Mouse (Mus musculus): ENCODE data around the gene Ssrp1. TPM values are rescaled to one million over a fixed set of nuclear protein-coding genes. Genes with fewer than 3 reads are reported as not detected.

Ssrp1 gene
- total and polyA plus RNA-seq, 3 experiments: 239 to 875 (median 420) TPM

DNA sequence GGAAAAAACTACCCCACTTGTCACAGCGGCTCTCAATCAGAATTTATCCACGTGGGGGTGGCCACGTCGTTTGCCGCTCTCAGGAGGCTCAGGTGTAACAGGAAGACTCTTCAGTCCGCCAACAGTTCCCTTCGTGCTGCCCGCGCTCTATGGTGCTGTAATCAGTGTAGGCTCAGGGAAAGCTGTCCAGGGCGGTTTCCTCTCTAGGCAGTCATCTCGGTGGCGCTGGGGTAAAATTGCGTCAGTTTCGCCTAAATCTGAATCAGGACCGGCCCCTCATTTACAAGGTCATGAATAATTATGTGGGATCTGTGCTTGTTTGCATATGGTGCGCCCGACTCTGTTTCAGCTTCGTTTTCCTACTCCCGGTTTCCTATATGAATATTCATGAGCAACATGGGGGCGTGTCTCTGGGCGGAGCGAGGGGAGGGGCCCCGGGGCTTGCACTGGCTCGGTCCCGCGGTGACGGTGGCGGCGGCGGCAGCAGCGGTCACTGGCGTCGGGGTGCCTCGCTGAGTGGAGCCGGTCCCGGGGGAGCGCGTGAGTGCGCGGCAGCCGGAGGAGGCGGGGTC, 10.6 kb downstream of the Ssrp1 start, which contains the start of gene Tnks1bp1:
Gene Tnks1bp1, plus strand, starts transcription at position 427 of the 572 bp plus-strand sequence.
- DNase-seq (ENCODE audit: low read depth, low spot score): peak; percentile 97
- H3K36me3 ChIP-seq (ENCODE audit: control insufficient read depth in 1 of 2, insufficient read depth in 2 of 2, low read length in 2 of 2): peaks cover 4 to 7% of the 10 kb centered on the region in 2 experiments; a peak in 3 of 4 replicates
- H3K27me3 ChIP-seq (ENCODE audit: control insufficient read depth in 1 of 2, insufficient read depth in 2 of 2, low read length in 2 of 2): no peaks in the 10 kb centered on the region
- H3K9me3 ChIP-seq (replicated peaks; ENCODE audit: insufficient read depth, low read length): no peaks in the 10 kb centered on the region
- peak; percentile 39; the same call in 1 of the 2 replicates for TF ChIP-seq MYB (IDR thresholded peaks at IDR 0.05; ENCODE audit: low read depth, low read length)
- 0 out of 2 replicates have a peak, but pooled peaks have one; percentile 42 for TF ChIP-seq TBP (IDR thresholded peaks at IDR 0.05; ENCODE audit: low read depth, low read length)
- no peak for TF ChIP-seq MEF2A (IDR thresholded peaks at IDR 0.05; ENCODE audit: extremely low read depth, insufficient replicate concordance, low read depth, low read length, poor library complexity, severe bottlenecking)
- TF ChIP-seq TCF12 (IDR thresholded peaks at IDR 0.05; ENCODE audit: low read depth, low read length): peak; percentile 27; the same call in 1 of the 2 replicates
- TF ChIP-seq NELFE (IDR thresholded peaks at IDR 0.05; ENCODE audit: low read depth, low read length): 0 out of 2 replicates have a peak, but pooled peaks have one; percentile 29
- TF ChIP-seq HCFC1 (IDR thresholded peaks at IDR 0.05; ENCODE audit: low read depth, low read length): peak; percentile 84
- TF ChIP-seq POLR2AphosphoS2 (IDR thresholded peaks at IDR 0.05; ENCODE audit: low read length): peak; percentile 84
- no peak for TF ChIP-seq USF2 (IDR thresholded peaks at IDR 0.05; ENCODE audit: borderline replicate concordance in 1 of 2, insufficient read depth in 1 of 2, low read depth in 1 of 2, low read length in 2 of 2)
- TF ChIP-seq SIN3A (IDR thresholded peaks at IDR 0.05; ENCODE audit: low read length): peak; percentile 68
- no peak for TF ChIP-seq TAL1 (IDR thresholded peaks at IDR 0.05; ENCODE audit: low read length)
- no peak for TF ChIP-seq POLR2AphosphoS5 (IDR thresholded peaks at IDR 0.05; ENCODE audit: borderline replicate concordance, low read depth, low read length)
- peak; percentile 23; the same call in 1 of the 2 replicates for TF ChIP-seq MXI1 (IDR thresholded peaks at IDR 0.05; ENCODE audit: low read depth, low read length)
- no peak for TF ChIP-seq ZNF384 (IDR thresholded peaks at IDR 0.05; ENCODE audit: low read depth, low read length)
- no peak for TF ChIP-seq SMC3 (IDR thresholded peaks at IDR 0.05; ENCODE audit: low read depth, low read length)
- peak; percentile 35; the same call in 1 of the 2 replicates for TF ChIP-seq NRF1 (IDR thresholded peaks at IDR 0.05; ENCODE audit: insufficient read depth, low read depth, low read length, poor library complexity, severe bottlenecking)
- TF ChIP-seq RCOR1 (IDR thresholded peaks at IDR 0.05; ENCODE audit: low read depth, low read length): peak; percentile 93
- TF ChIP-seq EP300 (IDR thresholded peaks at IDR 0.05; ENCODE audit: low read depth in 1 of 2, low read length in 2 of 2): peak in 1 of 2 experiments; percentile 47; a peak in 1 of 4 replicates
- TF ChIP-seq ETS1 (IDR thresholded peaks at IDR 0.05; ENCODE audit: low read depth, low read length): peak; percentile 62
- TF ChIP-seq POLR2A (IDR thresholded peaks at IDR 0.05; ENCODE audit: control insufficient read depth in 1 of 2, insufficient read depth in 1 of 2, low read depth in 1 of 2, low read length in 2 of 2, poor library complexity in 1 of 2): peak in 1 of 2 experiments; percentile 57; a peak in 1 of 4 replicates
- 0 out of 2 replicates have a peak, but pooled peaks have one; percentile 10 for TF ChIP-seq GATA1 (IDR thresholded peaks at IDR 0.05; ENCODE audit: low read depth, low read length)
- H3K27ac ChIP-seq (ENCODE audit: control insufficient read depth, low read depth, low read length): peak within 1 kb of the TSS; percentile 12
- peak within 1 kb of the TSS; percentile 76 for H3K9ac ChIP-seq (ENCODE audit: control insufficient read depth, low read depth, low read length, poor library complexity, severe bottlenecking)
- H3K4me3 ChIP-seq (ENCODE audit: control insufficient read depth in 1 of 2, insufficient read depth in 1 of 2, low read depth in 2 of 2, low read length in 2 of 2): peak within 1 kb of the TSS; percentile 56 to 92
- peaks cover 0 to 4% of the 10 kb centered on the region in 2 experiments; a peak in 2 of 4 replicates for H3K4me1 ChIP-seq (ENCODE audit: control insufficient read depth in 1 of 2, insufficient read depth in 2 of 2, low read length in 2 of 2)
- H3K79me2 ChIP-seq (ENCODE audit: control insufficient read depth, insufficient read depth, low read length, poor library complexity): no peaks in the 10 kb centered on the region; the same call in 1 of the 2 replicates
